Mouse (Mus musculus) small intestine, adult 2 months (tissue): Measurements from ENCODE around the gene Hoxa1.

Source experiments
- CTCF ChIP-seq: fragments of 200-500 bp; IDR thresholded peaks from 2 replicates; pipeline ENCODE4 v1.5.1; 2012; ENCODE audit warnings: low read depth, mild to moderate bottlenecking, control low read depth, inconsistent platforms, low read length, moderate library complexity, mixed read lengths; ENCODE audit not compliant: insufficient replicate concordance, insufficient read length; ENCODE audit errors: extremely low read depth
- POLR2A ChIP-seq: fragments of 200-500 bp; IDR thresholded peaks from 2 replicates; pipeline ENCODE4 v1.6.1; 2012; ENCODE audit warnings: low read depth, mild to moderate bottlenecking, control low read depth, inconsistent platforms, low read length, moderate library complexity

- TF ChIP-seq POLR2A (no peak), CTCF (no peak)
These were observed 45.4 kb upstream of the Hoxa1 start for GRCm38 (mm10) chr6:52203371-52204049.
